Mouse (Mus musculus) myocyte (in vitro differentiated cells): ENCODE data around the gene Nf1.

Experiments
- CEBPB ChIP-seq: IDR thresholded peaks from 2 replicates; pipeline ENCODE4 v1.6.1; 2011; ENCODE audit warnings: mild to moderate bottlenecking, moderate library complexity; ENCODE audit not compliant: poor library complexity, insufficient read depth, severe bottlenecking
- E2F4 ChIP-seq: IDR thresholded peaks from one replicate; pipeline ENCODE4 v1.6.1; 2011; ENCODE audit warnings: mild to moderate bottlenecking, control low read depth, moderate library complexity; ENCODE audit not compliant: insufficient read depth
- MAX ChIP-seq: IDR thresholded peaks from one replicate; pipeline ENCODE4 v1.6.1; 2011; ENCODE audit warnings: low read depth, mild to moderate bottlenecking, control low read depth
- MYOD1 ChIP-seq, 3 experiments: IDR thresholded peaks; one replicate each; pipeline ENCODE4 v1.6.1; 2011; ENCODE audit warnings: control low read depth in 2 of 3, low read depth in 2 of 3, mild to moderate bottlenecking in 2 of 3, moderate library complexity in 1 of 3; ENCODE audit not compliant: insufficient read length in 2 of 3, control insufficient read depth in 1 of 3
- MYOG ChIP-seq, 3 experiments: IDR thresholded peaks; one replicate each; pipeline ENCODE4 v1.6.1; 2011; ENCODE audit warnings: control low read depth in 2 of 3, low read depth in 2 of 3, mild to moderate bottlenecking in 2 of 3; ENCODE audit not compliant: insufficient read length in 2 of 3, control insufficient read depth in 1 of 3, insufficient read depth in 1 of 3
- POLR2A ChIP-seq: IDR thresholded peaks from one replicate; pipeline ENCODE4 v1.6.1; 2011; ENCODE audit warnings: low read depth, mild to moderate bottlenecking, control low read depth, moderate library complexity; ENCODE audit not compliant: insufficient read length
- POLR2AphosphoS2 ChIP-seq: IDR thresholded peaks from one replicate; pipeline ENCODE4 v1.6.1; 2011; ENCODE audit warnings: low read depth, control low read depth; ENCODE audit not compliant: insufficient read length
- REST ChIP-seq: IDR thresholded peaks from one replicate; pipeline ENCODE4 v1.6.1; 2011; ENCODE audit warnings: mild to moderate bottlenecking, control low read depth, moderate library complexity; ENCODE audit not compliant: insufficient read depth, insufficient read length
- SRF ChIP-seq: IDR thresholded peaks from one replicate; pipeline ENCODE4 v1.6.1; 2011; ENCODE audit warnings: low read depth; ENCODE audit not compliant: control insufficient read depth, insufficient read length
- TCF12 ChIP-seq: IDR thresholded peaks from one replicate; pipeline ENCODE4 v1.6.1; 2011; ENCODE audit warnings: mild to moderate bottlenecking, control low read depth; ENCODE audit not compliant: poor library complexity, insufficient read depth, severe bottlenecking
- USF1 ChIP-seq: IDR thresholded peaks from one replicate; pipeline ENCODE4 v1.6.1; 2011; ENCODE audit warnings: low read depth, mild to moderate bottlenecking, control low read depth, moderate library complexity

DNA sequence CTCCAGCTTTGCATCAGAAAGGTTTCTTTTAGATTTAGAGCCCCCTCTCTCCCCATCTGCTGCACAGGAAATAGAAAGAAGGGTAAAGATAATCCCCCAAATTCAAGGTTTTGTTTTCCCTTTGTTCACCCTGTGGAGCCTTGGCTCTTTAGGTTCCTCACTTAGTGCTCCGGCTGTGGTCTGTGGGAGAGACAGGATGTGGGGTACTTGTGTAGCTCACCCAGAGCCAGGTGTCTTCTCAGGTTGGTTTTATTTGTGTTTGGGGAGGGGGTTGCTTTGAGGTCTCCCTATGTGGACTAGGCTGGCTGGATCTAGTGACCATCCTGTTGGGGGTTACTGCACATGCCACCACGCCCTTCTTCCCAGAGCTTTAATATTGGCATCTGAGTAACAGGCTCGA, 275.4 kb downstream of the Nf1 start:
- TF ChIP-seq USF1 (no peak), MAX (no peak), POLR2A (no peak), POLR2AphosphoS2 (no peak), E2F4 (no peak), TCF12 (no peak), MYOG (IDR thresholded peaks at IDR 0.05; ENCODE audit: control insufficient read depth in 1 of 3, insufficient read depth in 1 of 3, insufficient read length in 2 of 3, low read depth in 2 of 3) (no peak), SRF (no peak), REST (no peak), CEBPB (no peak), MYOD1 (IDR thresholded peaks at IDR 0.05; ENCODE audit: control insufficient read depth in 1 of 3, insufficient read length in 2 of 3, low read depth in 2 of 3) (no peak)
